Mouse (Mus musculus) small intestine, adult 2 months (tissue): ENCODE results near the gene Ppargc1a.

Experiments
- CTCF ChIP-seq: fragments of 200-500 bp; IDR thresholded peaks from 2 replicates; pipeline ENCODE4 v1.5.1; 2012; ENCODE audit warnings: low read depth, mild to moderate bottlenecking, control low read depth, inconsistent platforms, low read length, moderate library complexity, mixed read lengths; ENCODE audit not compliant: insufficient replicate concordance, insufficient read length; ENCODE audit errors: extremely low read depth
- POLR2A ChIP-seq: fragments of 200-500 bp; IDR thresholded peaks from 2 replicates; pipeline ENCODE4 v1.6.1; 2012; ENCODE audit warnings: low read depth, mild to moderate bottlenecking, control low read depth, inconsistent platforms, low read length, moderate library complexity

- TF ChIP-seq POLR2A = no peak
- no peak for TF ChIP-seq CTCF
These were observed 133.6 kb downstream of the Ppargc1a start for GRCm38 (mm10) chr5:51433905-51434304.
